Comparison of ENCODE assay signal across 9 mouse cellular contexts in genomic region chr5:88862163-88862562, GRCm38 (mm10). TPM values are rescaled to one million over a fixed set of nuclear protein-coding genes. Genes with fewer than 3 reads are reported as not detected.
DNase-seq lines count a peak whose midpoint lies in the region; ATAC-seq and TF ChIP-seq lines count a peak whose summit lies in the region.
"Had no signal": no experiment of that assay in that cellular context is flagged by ENCODE, and none has a peak within 500 bp of the region (broad histone marks: within the 10 kb centered on the region; RNA-seq: fewer than 3 reads in every experiment).

No protein-coding gene starts in this region.

- TF ChIP-seq POLR2A in embryonic fibroblast, embryonic 13.5 days (IDR thresholded peaks at IDR 0.05; ENCODE audit: low read depth, low read length) = no peak

- H3K27ac ChIP-seq in forebrain, embryonic 12.5 days = no peak overlapping the region
- H3K27ac ChIP-seq in forebrain, embryonic 16.5 days (ENCODE audit: low read length) = no peak overlapping the region
- no peak overlapping the region for H3K27ac ChIP-seq in embryonic fibroblast, embryonic 13.5 days (ENCODE audit: insufficient read depth, low read length)
- H3K27ac ChIP-seq: neural tube, embryonic 13.5 days had no signal

- H3K9me3 ChIP-seq in forebrain, embryonic 12.5 days = no peaks in the 10 kb centered on the region
- H3K9me3 ChIP-seq in forebrain, embryonic 16.5 days (ENCODE audit: control insufficient read depth, low read length) = no peaks in the 10 kb centered on the region
- H3K9me3 ChIP-seq: neural tube, embryonic 13.5 days had no signal

- no peaks in the 10 kb centered on the region for H3K4me1 ChIP-seq in forebrain, embryonic 12.5 days
- H3K4me1 ChIP-seq in forebrain, embryonic 16.5 days (replicated peaks; ENCODE audit: control insufficient read depth, insufficient read depth, low read length) = no peaks in the 10 kb centered on the region
- H3K4me1 ChIP-seq in embryonic fibroblast, embryonic 13.5 days (ENCODE audit: control insufficient read depth, insufficient read depth, low read length) = no peaks in the 10 kb centered on the region
- H3K4me1 ChIP-seq: neural tube, embryonic 13.5 days had no signal

- H3K9ac ChIP-seq in forebrain, embryonic 12.5 days = no peak overlapping the region
- H3K9ac ChIP-seq in forebrain, embryonic 16.5 days (replicated peaks; ENCODE audit: low read depth, low read length) = no peak overlapping the region
- H3K9ac ChIP-seq: neural tube, embryonic 13.5 days had no signal

- H3K36me3 ChIP-seq in forebrain, embryonic 12.5 days (replicated peaks) = no peaks in the 10 kb centered on the region
- no peaks in the 10 kb centered on the region for H3K36me3 ChIP-seq in forebrain, embryonic 16.5 days (ENCODE audit: control insufficient read depth, insufficient read depth)
- H3K36me3 ChIP-seq: neural tube, embryonic 13.5 days had no signal

- 0 out of 2 replicates have a peak, but pooled peaks have one; percentile 17 for ATAC-seq in forebrain, embryonic 12.5 days (ENCODE audit: low FRiP score)
- no peak for ATAC-seq in forebrain, embryonic 16.5 days

- no peak overlapping the region for H3K4me3 ChIP-seq in forebrain, embryonic 12.5 days (replicated peaks)
- H3K4me3 ChIP-seq in forebrain, embryonic 16.5 days (replicated peaks; ENCODE audit: low read length) = no peak overlapping the region
- no peak overlapping the region for H3K4me3 ChIP-seq in embryonic fibroblast, embryonic 13.5 days (ENCODE audit: insufficient read depth, low read length)
- H3K4me3 ChIP-seq: neural tube, embryonic 13.5 days had no signal

- no peaks in the 10 kb centered on the region for H3K27me3 ChIP-seq in forebrain, embryonic 12.5 days
- no peaks in the 10 kb centered on the region for H3K27me3 ChIP-seq in forebrain, embryonic 16.5 days (replicated peaks; ENCODE audit: control insufficient read depth, insufficient read depth, low read length)
- H3K27me3 ChIP-seq: neural tube, embryonic 13.5 days had no signal

- TF ChIP-seq CTCF in embryonic fibroblast, embryonic 13.5 days (IDR thresholded peaks at IDR 0.05; ENCODE audit: borderline replicate concordance, insufficient read depth, low read length) = peak; percentile 23; the same call in 1 of the 2 replicates

- DNase-seq in spleen, adult 12 weeks (ENCODE audit: low spot score) = peak; percentile 1
- no peak for DNase-seq in spleen, postnatal 14 days (ENCODE audit: low spot score in 2 of 2)
- peak; percentile 37 for DNase-seq in mesoderm, embryonic 11.5 days (ENCODE audit: low read depth, low spot score)
- no peak for DNase-seq in c-Kit-positive CD71-positive TER-119-positive erythroid progenitor cells, embryonic 14.5 days (ENCODE audit: low spot score)
- no peak for DNase-seq in ovary, postnatal 10 days (ENCODE audit: low spot score)

- no peak overlapping the region for H3K4me2 ChIP-seq in forebrain, embryonic 12.5 days
- H3K4me2 ChIP-seq in forebrain, embryonic 16.5 days (ENCODE audit: low read length) = no peak overlapping the region
- H3K4me2 ChIP-seq: neural tube, embryonic 13.5 days had no signal

- 77% methylated on average over 3 of the region's 3 CpGs for WGBS in forebrain, embryonic 12.5 days
- WGBS in forebrain, embryonic 16.5 days = 72% methylated on average over 3 of the region's 3 CpGs

RNA-seq across cellular contexts. Expression of gene Slc4a4, which starts 24.5 kb away (rescaled TPM):
- 1.7 and 2.3 TPM in 2 replicates for polyA plus RNA-seq in forebrain, embryonic 12.5 days (2016; fragmentation: Nextera tagmentation; extraction: Ambion mirVana)
- polyA plus RNA-seq in forebrain, embryonic 16.5 days (2015; fragmentation: Nextera tagmentation; extraction: Ambion mirVana) = 3.8 and 4.8 TPM in 2 replicates
- 6.2 and 6.6 TPM in 2 replicates for polyA plus RNA-seq in embryonic fibroblast, embryonic 13.5 days (2011; ENCODE audit: insufficient read length, low read depth, missing spikeins)

Comparison
In these comparisons a context has a peak if more than half of its experiments do, and no peak if none do; other contexts are left out.
1. DNase-seq: peak in spleen, adult 12 weeks (single experiment) and mesoderm, embryonic 11.5 days (single experiment); none in spleen, postnatal 14 days (0 of 2), c-Kit-positive CD71-positive TER-119-positive erythroid progenitor cells, embryonic 14.5 days (single experiment) and ovary, postnatal 10 days (single experiment).